ENCODE assay signal across 30 mouse cellular contexts in the genomic region with DNA sequence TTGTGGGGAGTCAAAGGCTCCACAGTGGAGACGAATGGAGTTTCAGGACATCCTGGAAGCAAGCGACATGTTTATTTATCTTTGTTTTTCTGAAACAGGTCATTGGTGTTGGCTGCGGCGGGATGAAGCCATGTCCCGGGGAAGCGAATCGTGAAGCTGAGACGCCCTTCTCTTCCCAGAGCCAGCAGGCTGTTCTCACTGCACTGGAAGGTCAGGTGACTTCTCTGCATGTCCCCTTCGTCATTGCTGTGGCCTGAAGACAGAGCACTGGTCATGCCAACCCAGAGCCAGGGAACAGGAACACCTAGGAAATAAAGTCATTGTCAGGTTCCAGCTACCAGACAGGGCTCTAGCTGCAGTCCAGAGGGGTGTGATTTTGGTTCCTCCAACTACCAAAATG. TPM values are rescaled to one million over a fixed set of nuclear protein-coding genes. Genes with fewer than 3 reads are reported as not detected.
"Had no signal": no experiment of that assay in that cellular context is flagged by ENCODE, and none has a peak within 500 bp of the region (broad histone marks: within the 10 kb centered on the region; RNA-seq: fewer than 3 reads in every experiment).

No protein-coding gene starts in this region.

- H3K9me3 ChIP-seq: intestine, embryonic 15.5 days; liver, embryonic 13.5 days; lung, embryonic 15.5 days; megakaryocyte, embryonic 14.5 days; midbrain, embryonic 10.5 days; midbrain, embryonic 13.5 days had no signal

- H3K9ac ChIP-seq: intestine, embryonic 15.5 days; liver, embryonic 13.5 days; lung, embryonic 15.5 days; midbrain, embryonic 13.5 days had no signal

- DNase-seq: kidney, adult 11 months; kidney, adult 8-10 months; kidney, postnatal 10 days; layer of hippocampus, postnatal 36 days; liver, embryonic 13.5 days; right cerebral cortex, adult 18-20 months; right cerebral cortex, postnatal 14 days; right cerebral cortex, postnatal 4 days; thymus, adult 2 months; thymus, postnatal 14 days; thymus, postnatal 4 days had no signal

- H3K27me3 ChIP-seq: intestine, embryonic 15.5 days; liver, embryonic 13.5 days; lung, embryonic 15.5 days had no signal

- ATAC-seq: intestine, embryonic 15.5 days; midbrain, embryonic 13.5 days; midbrain, embryonic 16.5 days had no signal

- H3K27ac ChIP-seq: intestine, embryonic 15.5 days; left cerebral cortex, adult 2 months; liver, embryonic 13.5 days; lung, embryonic 15.5 days; midbrain, embryonic 10.5 days; midbrain, embryonic 13.5 days; stomach, postnatal 0 days had no signal

- H3K4me3 ChIP-seq: intestine, embryonic 15.5 days; left cerebral cortex, adult 2 months; liver, embryonic 13.5 days; lung, embryonic 15.5 days; megakaryocyte, embryonic 14.5 days; midbrain, embryonic 10.5 days; midbrain, embryonic 13.5 days; myocyte had no signal

- H3K36me3 ChIP-seq: intestine, embryonic 15.5 days; liver, embryonic 13.5 days; lung, embryonic 15.5 days; midbrain, embryonic 10.5 days; midbrain, embryonic 13.5 days had no signal

- H3K4me2 ChIP-seq: intestine, embryonic 15.5 days; liver, embryonic 13.5 days; lung, embryonic 15.5 days; midbrain, embryonic 13.5 days had no signal

- H3K4me1 ChIP-seq: liver, embryonic 13.5 days had no signal

RNA-seq across cellular contexts. Expression of gene Stab2, which starts 11.1 kb away (rescaled TPM):
- total RNA-seq: monocyte, adult 5-6 weeks had no signal

RNA-seq across cellular contexts. Expression of gene 1700113H08Rik, which starts 39.0 kb away (rescaled TPM):
- total RNA-seq: layer of hippocampus, adult 8-10 months; layer of hippocampus, postnatal 10 days; layer of hippocampus, postnatal 36 days; left cerebral cortex, adult 2 months; left cerebral cortex, postnatal 10 days; left cerebral cortex, postnatal 36 days; liver, adult 2 months; monocyte, adult 5-6 weeks had no signal
- polyA plus RNA-seq: intestine, embryonic 15.5 days; limb, embryonic 11.5 days; limb, embryonic 14.5 days; liver, adult 2 months; liver, embryonic 13.5 days; liver, embryonic 16.5 days; lung, embryonic 15.5 days; myocyte; stomach, embryonic 14.5 days; stomach, postnatal 0 days had no signal
